Mouse (Mus musculus): Measurements from ENCODE around the gene Csnka2ip. TPM values are rescaled to one million over a fixed set of nuclear protein-coding genes. Genes with fewer than 3 reads are reported as not detected.

Gene Csnka2ip
- polyA plus RNA-seq, 1 experiment from 2014 or later = not detected

Other genes with a start within 250 kb of the Csnka2ip start
- gene 4930453N24Rik, start 168.8 kb upstream of the Csnka2ip start, polyA plus RNA-seq (2014; fragmentation: Nextera tagmentation; extraction: Ambion mirVana) = 33.0 and 33.3 TPM in 2 replicates
- gene Zfp654, start 249.2 kb upstream of the Csnka2ip start, polyA plus RNA-seq (2014; fragmentation: Nextera tagmentation; extraction: Ambion mirVana) = 8.1 and 8.5 TPM in 2 replicates
- gene Cggbp1, start 249.6 kb upstream of the Csnka2ip start, polyA plus RNA-seq (2014; fragmentation: Nextera tagmentation; extraction: Ambion mirVana) = 124 and 143 TPM in 2 replicates

All from midbrain, embryonic 11.5 days (tissue).